Mouse (Mus musculus): ENCODE data around the gene Asb3. TPM values are rescaled to one million over a fixed set of nuclear protein-coding genes. Genes with fewer than 3 reads are reported as not detected.

The Asb3 gene
- polyA plus RNA-seq (2015; fragmentation: Nextera tagmentation; extraction: Ambion mirVana): 15.3 and 15.4 TPM in 2 replicates

GRCm38 (mm10) chr11:30885171-30885871 is at the start of gene Asb3, which contains the start of gene Gpr75:
Gene Asb3 (plus strand): TSS chr11:30885416.
Gene Gpr75 (plus strand): TSS chr11:30885358.

GRCm38 (mm10) chr11:30954279-30954725 is 69.1 kb downstream of the Asb3 start, which contains the start of gene Erlec1:
Gene Erlec1 (minus strand): TSS chr11:30954335.

DNA sequence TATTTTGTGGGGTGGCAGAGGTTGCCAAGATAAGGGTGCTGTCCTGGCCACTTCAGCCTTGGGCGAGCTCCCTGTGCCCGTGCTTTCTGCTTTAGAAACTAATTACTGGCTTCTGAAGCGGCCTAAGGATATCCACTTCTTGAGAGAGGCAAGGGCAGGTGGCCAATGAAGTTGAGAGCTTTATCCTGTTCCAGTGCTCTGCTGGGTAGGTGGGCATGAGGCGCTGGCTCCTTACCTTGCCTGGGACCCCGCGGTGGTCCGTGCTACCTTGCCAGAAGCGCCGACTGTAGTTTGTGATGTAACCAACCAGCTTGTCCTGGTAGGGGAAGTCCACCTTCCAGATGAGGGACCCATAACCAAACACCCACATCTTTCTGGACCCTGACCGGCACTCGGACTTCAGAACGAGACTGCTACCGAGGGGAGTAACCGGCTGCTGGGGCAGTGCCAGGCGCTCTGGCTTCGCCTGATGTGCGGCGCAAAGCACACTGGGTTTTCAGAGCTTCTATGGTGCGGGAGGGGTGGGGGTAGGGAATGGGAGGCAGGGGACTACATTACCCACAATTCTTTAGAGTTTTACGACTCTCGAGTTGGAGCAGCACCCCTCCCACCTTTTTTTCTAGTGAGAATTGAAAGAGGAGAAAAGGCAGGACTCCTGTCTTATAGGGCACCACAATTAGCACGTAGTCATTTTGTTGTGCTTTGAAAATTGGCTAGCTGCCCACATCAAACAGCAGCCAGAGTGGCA is 100.8 kb downstream of the Asb3 start, which contains the start of gene Chac2:
Gene Chac2, minus strand, starts transcription at position 474 of the 748 bp plus-strand sequence.

Other genes starting within 250 kb of the Asb3 start
- 61.3 and 62.8 TPM in 2 replicates for gene Acyp2, start 235.8 kb upstream of the Asb3 start, polyA plus RNA-seq (2015; fragmentation: Nextera tagmentation; extraction: Ambion mirVana)
- gene Psme4, start 113.7 kb upstream of the Asb3 start, polyA plus RNA-seq (2015; fragmentation: Nextera tagmentation; extraction: Ambion mirVana): 9.5 and 11.8 TPM in 2 replicates
- 0.07 TPM in 1 of 2 replicates, not detected in the other for gene Gpr75, start 58 bp upstream of the Asb3 start, polyA plus RNA-seq (2015; fragmentation: Nextera tagmentation; extraction: Ambion mirVana)
- 9.9 and 11.0 TPM in 2 replicates for gene Erlec1, start 68.9 kb downstream of the Asb3 start, polyA plus RNA-seq (2015; fragmentation: Nextera tagmentation; extraction: Ambion mirVana)
- gene Chac2, start 100.9 kb downstream of the Asb3 start, polyA plus RNA-seq (2015; fragmentation: Nextera tagmentation; extraction: Ambion mirVana): 7.0 and 7.9 TPM in 2 replicates

Data from skeletal muscle tissue, postnatal 0 days (tissue).